Mouse (Mus musculus) kidney, adult 2 months (tissue): ENCODE data around the gene Grin3b.
"Not testable (repeated sequence)": the region's sequence is repeated elsewhere in the genome, so short reads cannot be mapped to it uniquely, and the experiment has no call there.

ENCODE experiments used
- CTCF ChIP-seq: fragments of 200-500 bp; conservative IDR thresholded peaks from 2 replicates; pipeline ENCODE4 v1.5.1; 2011; ENCODE audit warnings: low read depth, mild to moderate bottlenecking, control low read depth, low read length, moderate library complexity, mixed read lengths; ENCODE audit not compliant: insufficient read depth, insufficient read length
- POLR2A ChIP-seq: fragments of 200-500 bp; IDR thresholded peaks from one replicate; pipeline ENCODE4 v1.6.1; 2011; ENCODE audit warnings: low read depth, low read length, control low read depth

GRCm38 (mm10) chr10:79959412-79959811 is 11.1 kb upstream of the Grin3b start:
- not testable (repeated sequence) for TF ChIP-seq CTCF, POLR2A
